Mouse (Mus musculus): ENCODE data around the gene Alcam.

Alcam gene

GRCm38 (mm10) chr16:52343467-52344033 lies 110.3 kb downstream of the Alcam start:
- no peak for DNase-seq

- no peak for DNase-seq
Observed at GRCm38 (mm10) chr16:52342694-52343466, 111.0 kb downstream of the Alcam start.

GRCm38 (mm10) chr16:52334084-52334483 lies 119.8 kb downstream of the Alcam start:
- no peak for DNase-seq

GRCm38 (mm10) chr16:52333631-52334030 lies 120.2 kb downstream of the Alcam start:
- no peak for DNase-seq

GRCm38 (mm10) chr16:52331341-52331830 lies 122.5 kb downstream of the Alcam start:
- no peak for DNase-seq

GRCm38 (mm10) chr16:52329420-52329819 lies 124.5 kb downstream of the Alcam start:
- DNase-seq = no peak

GRCm38 (mm10) chr16:52319229-52319628 lies 134.6 kb downstream of the Alcam start:
- DNase-seq = no peak

GRCm38 (mm10) chr16:52311073-52311472 lies 142.8 kb downstream of the Alcam start:
- DNase-seq = peak; percentile 69

GRCm38 (mm10) chr16:52307016-52307415 lies 146.9 kb downstream of the Alcam start:
- no peak for DNase-seq

- no peak for DNase-seq
Observed at GRCm38 (mm10) chr16:52303532-52303902, 150.4 kb downstream of the Alcam start.

- DNase-seq = no peak
Observed at GRCm38 (mm10) chr16:52302790-52303531, 150.9 kb downstream of the Alcam start.

- no peak for DNase-seq
Observed at GRCm38 (mm10) chr16:52301730-52302129, 152.1 kb downstream of the Alcam start.

GRCm38 (mm10) chr16:52296376-52296775 lies 157.5 kb downstream of the Alcam start:
- no peak for DNase-seq

GRCm38 (mm10) chr16:52295535-52295934 lies 158.3 kb downstream of the Alcam start:
- DNase-seq = no peak

GRCm38 (mm10) chr16:52292440-52293048 lies 161.3 kb downstream of the Alcam start:
- DNase-seq = no peak

GRCm38 (mm10) chr16:52280186-52280585 lies 173.7 kb downstream of the Alcam start:
- no peak for DNase-seq

- DNase-seq = no peak
Observed at GRCm38 (mm10) chr16:52265066-52265465, 188.8 kb downstream of the Alcam start.

GRCm38 (mm10) chr16:52263751-52264150 lies 190.1 kb downstream of the Alcam start:
- no peak for DNase-seq

- no peak for DNase-seq
Observed at GRCm38 (mm10) chr16:52262582-52262981, 191.3 kb downstream of the Alcam start.

GRCm38 (mm10) chr16:52261755-52262154 lies 192.1 kb downstream of the Alcam start:
- DNase-seq = no peak

GRCm38 (mm10) chr16:52250935-52251334 lies 202.9 kb downstream of the Alcam start:
- DNase-seq = no peak

GRCm38 (mm10) chr16:52250196-52250595 lies 203.7 kb downstream of the Alcam start:
- DNase-seq = no peak

- no peak for DNase-seq
Observed at GRCm38 (mm10) chr16:52243421-52243973, 210.4 kb downstream of the Alcam start.
